Mouse (Mus musculus): ENCODE measurements around the gene Zdhhc11.

Zdhhc11 gene

DNA sequence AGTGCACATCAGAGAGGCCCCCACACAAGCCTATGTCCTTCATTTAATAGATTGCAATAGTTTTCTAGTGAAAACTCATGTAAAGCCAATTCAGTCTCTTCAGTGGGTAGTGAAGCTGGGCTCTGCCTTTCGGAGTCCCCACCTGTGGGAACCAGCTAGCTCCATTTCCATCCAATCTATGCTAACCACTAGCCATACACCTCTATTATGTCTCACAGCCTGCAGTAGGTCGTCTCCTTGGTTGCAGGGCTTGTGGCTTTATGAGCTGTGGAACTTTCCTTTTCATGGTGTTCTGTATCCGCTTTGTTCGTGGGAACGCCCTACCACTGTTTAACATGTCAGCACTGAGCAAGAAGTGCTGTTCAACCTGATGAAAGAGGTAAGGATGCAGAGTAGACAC is at the start of gene Zdhhc11:
Zdhhc11 (plus strand) TSS at position 301 of the 400 bp plus-strand sequence.
- DNase-seq (ENCODE audit: low spot score in 2 of 2): no peak

DNA sequence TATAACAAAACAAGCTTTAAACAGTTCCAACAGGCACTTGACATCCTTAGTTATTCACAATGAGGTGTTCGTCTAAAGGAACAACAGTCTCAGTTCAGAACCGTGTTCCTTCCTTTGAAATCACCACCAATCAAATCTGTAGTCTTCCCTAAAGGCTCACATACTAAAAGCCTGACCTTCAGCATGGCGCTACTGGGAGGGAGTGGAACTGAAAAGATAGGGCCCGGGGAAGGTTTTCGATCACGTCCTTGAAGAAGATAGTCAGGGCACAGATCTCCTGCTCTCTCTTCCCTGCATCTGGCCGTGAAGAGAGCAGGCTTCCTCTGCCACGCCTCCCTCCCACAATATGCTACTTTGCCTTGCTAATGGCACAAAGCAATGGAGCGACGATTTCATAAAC is 31.4 kb upstream of the Zdhhc11 start:
- no peak for DNase-seq (ENCODE audit: low spot score in 2 of 2)

DNA sequence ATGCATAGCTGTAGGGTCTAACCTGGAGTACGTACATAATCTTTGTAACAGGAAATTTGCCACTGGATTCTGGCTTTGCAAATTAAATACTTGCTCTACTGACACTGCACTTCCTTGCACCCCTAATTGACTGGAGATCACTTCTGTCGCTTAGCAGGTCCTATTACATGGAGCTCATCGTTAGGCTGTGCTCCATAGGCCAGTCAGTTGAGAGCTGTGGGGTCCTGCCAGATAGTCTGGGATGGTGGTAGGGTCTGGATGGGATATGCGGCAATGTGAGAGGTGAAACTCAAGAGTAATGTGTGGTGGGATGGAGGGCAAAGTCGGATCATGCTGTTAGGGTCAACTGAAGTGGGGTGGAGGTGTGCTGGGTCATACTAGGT is 26.7 kb upstream of the Zdhhc11 start:
- DNase-seq (ENCODE audit: low spot score in 2 of 2): no peak

DNA sequence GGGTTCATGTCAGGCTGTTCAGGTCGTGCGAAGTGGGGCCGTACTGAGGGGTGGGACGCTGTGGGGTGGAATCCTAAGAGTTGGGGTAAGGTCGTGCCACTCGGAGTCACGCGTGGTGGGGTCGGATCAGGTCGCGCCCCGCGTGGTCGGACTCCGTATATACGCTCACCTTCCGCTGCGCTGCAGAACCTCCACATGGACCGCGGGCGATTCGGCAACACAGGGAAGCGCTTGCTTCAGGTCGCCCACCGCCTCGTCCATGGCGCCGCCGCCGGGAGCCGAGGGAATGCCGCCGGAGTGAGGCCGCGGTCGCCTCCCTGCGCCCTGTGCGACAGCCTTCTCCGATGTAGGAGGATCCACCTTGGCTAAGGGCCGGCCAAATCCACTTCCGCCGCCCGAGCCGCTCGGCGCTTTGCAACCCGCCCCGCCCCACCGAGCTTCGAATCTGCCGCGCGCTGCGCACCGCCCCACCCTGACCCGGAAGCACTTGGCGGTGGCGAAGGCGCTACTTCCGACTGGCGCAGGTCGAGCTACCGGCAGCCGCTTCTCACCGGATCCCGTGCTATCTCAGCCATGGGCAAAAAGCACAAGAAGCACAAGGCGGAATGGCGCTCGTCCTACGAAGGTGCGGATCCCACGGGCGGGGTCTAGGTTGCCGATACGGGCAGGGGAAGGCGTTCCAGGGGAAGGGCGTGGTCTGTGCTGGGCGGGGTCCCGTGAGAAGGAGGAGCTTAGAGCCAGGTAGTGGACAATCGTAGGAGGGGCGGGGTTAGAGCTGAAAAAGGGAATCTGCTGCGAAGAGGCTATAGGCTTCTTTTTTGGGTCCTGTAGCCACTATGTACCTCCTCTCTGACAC is 26.1 kb upstream of the Zdhhc11 start, which contains the start of the genes Trip13 and Brd9:
Trip13 (minus strand) TSS at position 464 of the 856 bp plus-strand sequence.
Brd9 (plus strand) TSS at position 491 of the 856 bp plus-strand sequence.
- peak; percentile 90 to 94 for DNase-seq (ENCODE audit: low spot score in 2 of 2)

DNA sequence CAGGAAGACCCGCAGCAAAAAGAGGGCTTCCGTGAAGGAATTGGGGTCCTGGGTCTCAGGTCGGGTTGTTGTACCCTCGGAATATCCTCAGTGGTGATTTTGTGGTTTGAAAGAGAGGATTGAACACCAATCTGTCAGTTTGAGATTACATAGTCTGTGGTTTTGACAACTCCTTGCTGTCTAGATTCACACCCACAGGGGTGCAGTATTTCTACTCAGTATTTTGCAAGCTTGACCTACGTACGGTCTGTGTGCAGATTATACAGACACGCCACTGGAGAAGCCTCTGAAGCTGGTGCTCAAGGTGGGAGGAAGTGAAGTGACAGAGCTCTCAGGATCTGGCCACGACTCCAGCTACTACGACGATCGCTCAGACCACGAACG is 25.5 kb upstream of the Zdhhc11 start:
- no peak for DNase-seq (ENCODE audit: low spot score in 2 of 2)

DNA sequence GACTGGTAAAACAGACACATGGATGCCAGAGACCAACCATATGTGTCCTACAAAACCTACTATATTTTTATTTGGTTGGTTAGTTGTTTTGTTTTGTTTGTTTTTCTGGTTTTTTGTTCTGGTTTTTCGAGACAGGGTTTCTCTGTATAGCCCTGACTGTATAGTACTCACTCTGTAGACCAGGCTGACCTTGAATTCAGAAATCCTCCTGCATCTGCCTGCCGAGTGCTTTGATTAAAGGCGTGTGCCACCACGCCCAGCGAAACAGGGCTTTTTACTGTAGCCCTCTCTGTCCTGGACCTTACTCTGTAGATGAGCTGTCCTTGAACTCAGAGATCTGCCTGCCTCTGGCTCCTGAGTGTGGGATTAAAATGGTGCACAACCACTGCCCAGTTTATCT is 24.6 kb upstream of the Zdhhc11 start:
- no peak for DNase-seq (ENCODE audit: low spot score in 2 of 2)

DNA sequence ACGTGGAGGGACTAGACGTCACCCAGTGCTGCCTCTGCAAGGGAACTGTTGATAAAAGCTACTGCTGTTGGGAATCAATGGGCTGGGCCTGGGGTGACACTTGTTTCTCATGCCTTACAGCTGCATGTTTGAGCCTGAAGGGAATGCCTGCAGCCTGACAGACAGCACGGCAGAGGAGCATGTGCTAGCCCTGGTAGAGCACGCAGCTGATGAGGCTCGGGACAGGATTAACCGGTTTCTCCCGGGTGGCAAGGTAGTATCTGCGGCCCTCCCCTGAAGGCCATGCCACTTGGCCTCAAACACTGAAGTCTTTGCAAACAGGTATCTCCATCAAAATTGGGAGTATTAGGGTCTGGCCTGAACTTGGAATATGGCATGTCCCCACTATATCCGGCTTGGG is 19.0 kb upstream of the Zdhhc11 start:
- no peak for DNase-seq (ENCODE audit: low spot score in 2 of 2)

DNA sequence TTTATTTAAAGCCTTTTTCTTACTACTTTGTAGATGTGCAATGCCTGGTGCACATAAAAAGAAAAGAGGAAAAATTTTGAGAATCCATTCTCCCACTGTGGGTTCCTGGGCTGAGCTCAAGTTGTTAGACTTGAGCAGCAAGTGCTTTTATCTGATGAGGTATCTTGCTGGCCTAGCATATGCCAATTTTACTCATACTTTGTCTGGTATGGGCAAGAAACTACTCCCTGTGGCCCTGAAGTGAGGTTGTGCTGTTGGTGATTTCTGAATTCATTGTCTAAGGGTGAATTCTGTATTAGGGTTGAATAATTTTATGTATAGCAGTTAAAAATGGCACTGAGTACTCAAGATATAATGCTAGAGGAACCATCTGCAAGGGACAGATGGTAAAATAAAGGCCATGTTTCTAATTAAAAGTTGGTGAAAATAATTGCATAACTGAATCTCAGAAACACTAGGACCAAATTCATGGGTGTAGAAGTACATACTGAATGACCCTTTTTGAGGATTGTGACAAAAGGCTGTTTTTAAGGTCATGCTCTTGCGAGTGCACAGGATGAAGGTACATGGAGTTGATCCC is 10.0 kb upstream of the Zdhhc11 start:
- DNase-seq (ENCODE audit: low spot score in 2 of 2): no peak

DNA sequence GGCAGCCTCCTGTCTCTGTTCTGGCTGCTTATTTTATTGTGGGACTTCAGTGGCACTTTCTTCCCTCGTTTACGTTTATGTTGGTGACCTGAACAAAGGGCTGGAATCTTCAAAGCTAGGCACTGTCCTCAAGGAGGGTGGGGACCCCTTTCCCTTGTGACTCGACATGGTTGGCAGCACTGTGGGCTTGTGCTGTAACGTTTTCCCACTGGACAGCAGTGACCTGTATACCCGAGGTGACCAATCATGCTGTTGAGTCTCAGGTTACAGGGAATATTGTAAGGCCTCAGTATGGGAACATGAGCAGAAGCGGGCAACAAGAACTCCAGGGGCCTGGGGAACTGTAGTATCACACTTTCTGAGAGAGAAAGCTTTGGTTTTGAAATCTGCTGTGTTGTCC is 9.0 kb upstream of the Zdhhc11 start:
- no peak for DNase-seq (ENCODE audit: low spot score in 2 of 2)

DNA sequence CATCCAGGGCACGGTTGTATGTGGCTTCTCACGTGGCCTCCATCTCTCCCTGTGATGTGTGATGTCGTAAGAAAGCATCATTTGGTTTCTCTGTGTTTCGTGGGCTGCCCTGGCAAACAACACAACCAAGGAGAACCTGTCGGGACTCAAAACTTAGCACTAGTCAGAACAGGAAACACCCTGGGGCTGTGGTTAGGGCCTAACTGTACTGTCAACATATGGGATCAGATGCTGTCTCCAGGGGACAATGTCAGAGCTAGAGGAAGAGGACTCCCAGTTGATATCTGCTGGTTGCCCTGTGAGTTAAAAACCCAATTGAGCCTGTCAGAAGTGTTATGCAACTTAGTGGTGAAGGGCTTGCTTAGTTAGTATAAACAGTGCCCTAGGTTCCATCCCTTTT is 8.1 kb upstream of the Zdhhc11 start:
- no peak for DNase-seq (ENCODE audit: low spot score in 2 of 2)

DNA sequence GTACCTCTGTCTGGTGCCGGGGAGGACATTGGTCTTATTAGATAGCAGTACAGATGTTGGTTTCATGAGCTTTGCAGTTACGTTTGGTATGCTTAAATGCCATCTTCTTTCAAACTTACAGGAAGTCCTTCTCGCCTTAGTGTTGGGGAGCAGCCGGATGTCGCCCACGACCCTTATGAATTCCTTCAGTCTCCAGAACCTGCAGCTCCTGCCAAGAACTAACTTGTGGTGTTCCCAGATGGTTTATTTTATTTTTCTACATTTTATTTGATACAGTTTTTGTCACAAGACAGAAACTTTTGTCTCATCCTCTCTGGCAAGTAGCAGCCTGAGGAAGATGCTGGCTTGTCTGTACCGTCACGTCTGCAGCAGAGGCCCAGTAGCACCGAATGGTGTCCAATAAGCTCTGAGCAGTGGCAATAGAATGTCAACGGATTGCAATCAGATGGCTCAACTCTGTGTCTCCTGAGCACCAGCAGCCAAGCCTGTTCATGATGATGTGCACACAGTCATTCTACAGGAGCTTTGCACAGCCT is 3.5 kb upstream of the Zdhhc11 start:
- DNase-seq (ENCODE audit: low spot score in 2 of 2): no peak

DNA sequence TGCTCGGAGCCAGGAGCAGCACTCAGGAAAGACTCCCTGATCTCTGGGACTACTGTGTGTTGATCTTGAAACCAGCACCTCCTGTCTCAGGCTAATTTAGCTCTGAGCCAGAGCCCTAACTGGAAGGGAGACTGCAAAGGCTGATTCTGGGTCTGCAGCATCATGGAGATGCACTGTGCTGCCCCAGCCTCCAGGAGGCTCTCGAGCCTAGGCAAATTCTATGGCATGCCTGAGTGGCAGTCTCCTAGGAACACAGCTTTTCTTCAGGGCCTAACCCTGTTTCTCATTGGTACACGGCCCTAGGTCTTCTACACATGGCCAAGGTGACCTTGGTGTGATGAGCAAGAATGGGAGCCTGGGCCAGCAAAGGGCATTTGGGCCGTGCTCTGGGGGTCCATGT is 2.5 kb upstream of the Zdhhc11 start:
- DNase-seq (ENCODE audit: low spot score in 2 of 2): no peak

DNA sequence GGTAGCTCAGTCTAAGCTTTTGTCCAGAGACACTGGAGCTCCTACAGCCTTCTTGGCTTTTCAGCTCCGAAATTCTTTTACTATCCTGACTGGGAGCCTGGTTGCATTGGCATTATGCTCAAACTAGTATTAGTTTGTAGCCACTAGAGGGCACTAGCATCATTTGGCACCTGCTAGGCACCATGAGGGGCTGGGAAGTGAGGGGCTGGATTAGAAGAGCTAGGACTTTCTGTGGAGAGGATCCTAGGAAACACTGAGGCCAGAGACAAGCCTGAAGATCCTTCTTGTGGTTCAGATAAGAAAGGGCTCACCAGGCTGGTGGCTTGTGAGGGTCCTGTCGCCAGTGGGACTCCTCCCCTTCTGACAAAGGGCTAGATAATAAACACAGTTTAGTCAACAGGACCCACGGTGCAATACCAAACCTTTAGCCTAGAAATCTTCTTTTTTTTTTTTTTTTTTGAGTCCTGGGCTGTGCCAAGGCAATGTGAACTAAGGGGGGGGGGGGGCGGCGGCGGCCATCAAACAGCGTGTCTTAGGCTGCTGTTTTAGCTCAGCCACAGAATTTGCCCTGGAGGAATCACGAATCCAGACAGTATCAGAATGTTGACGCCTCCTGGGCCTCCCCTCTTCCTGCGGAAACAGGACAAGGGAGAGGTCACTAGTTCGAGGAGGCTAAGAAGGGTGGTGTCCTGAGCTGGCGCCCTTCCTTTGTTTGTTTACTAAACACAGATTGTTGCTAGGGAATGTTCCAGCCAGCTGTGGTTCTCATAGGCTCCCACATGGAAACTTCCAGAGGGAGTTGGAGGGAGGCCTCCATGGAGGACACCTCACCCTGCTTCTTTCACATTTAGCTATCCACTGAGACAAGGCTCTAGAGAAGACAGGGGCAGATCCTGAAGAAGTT is 7.1 kb downstream of the Zdhhc11 start:
- DNase-seq (ENCODE audit: low spot score in 2 of 2): peak in 1 of 2 experiments; percentile 63

DNA sequence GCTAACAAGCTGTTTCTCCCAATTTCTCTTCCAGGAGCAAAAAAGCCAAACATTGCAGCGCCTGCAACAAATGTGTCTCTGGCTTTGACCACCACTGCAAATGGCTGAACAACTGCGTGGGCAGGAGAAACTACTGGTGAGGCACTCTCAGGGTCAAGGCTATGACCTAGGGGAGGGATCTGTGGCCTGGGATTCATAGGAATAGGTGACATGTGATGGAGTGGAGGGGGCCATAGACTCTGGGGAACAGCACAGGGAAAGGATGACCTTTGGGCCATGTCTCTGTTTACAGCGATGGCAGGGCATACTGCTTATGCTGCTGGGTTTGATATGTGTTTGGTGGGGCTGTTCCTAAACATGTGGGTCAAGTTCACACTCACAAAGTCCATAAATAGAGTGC is 10.9 kb downstream of the Zdhhc11 start:
- DNase-seq (ENCODE audit: low spot score in 2 of 2): no peak

DNA sequence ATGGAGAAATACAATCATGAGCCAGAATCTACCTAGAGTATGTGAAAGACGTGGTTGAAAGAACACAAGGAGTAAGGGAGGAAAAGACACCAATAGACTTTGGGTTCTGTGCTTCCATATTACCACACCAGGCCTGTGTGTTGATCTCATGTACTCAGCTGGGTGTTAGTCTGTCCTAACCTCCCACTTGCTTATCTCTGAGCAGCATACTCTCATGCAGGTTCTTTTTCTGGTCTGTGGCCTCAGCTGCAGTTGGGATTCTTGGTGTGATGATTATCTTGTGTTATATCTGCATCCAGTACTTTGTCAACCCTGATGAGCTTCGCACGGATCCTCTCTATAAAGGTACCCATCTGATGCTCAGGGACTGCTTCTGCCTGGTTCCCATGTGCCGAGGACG is 13.3 kb downstream of the Zdhhc11 start:
- DNase-seq (ENCODE audit: low spot score in 2 of 2): no peak

DNA sequence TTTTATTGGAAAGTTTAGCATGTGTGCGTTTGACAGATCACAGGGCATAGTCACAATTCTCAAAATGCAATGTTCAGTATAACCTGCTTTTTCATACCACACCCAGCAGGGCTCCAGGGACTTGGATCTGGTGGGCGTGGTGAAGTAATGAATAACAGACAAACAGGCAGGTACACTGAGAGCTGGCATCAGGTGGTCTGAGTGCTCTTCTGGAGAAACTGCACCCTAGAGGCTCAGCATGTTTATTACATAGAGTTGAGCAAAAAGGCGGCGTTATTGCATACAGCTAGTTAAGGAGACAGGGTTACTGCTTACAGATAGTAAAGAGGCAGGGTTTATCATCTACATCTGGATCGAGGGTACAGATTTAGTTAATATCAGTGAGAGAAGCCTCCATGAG is 26.7 kb downstream of the Zdhhc11 start:
- no peak for DNase-seq (ENCODE audit: low spot score in 2 of 2)

DNA sequence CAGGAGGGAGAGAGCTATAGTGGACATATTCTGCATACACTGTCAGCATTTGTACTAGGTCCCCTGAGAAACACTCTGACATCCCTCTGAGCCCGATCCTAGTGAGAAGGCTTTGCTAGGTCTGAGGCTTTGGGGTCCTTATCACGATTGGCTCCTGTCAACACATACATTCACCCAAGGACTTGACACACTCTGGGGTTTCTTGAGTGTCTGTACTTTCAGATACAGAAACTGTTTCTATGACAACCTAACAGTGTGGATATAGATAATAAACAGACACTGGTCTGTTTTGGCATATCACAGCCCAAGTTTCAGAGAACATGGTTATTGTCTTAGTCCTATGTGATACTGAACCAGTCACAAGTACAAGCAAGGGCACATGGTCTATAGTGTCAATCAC is 27.1 kb downstream of the Zdhhc11 start:
- no peak for DNase-seq (ENCODE audit: low spot score in 2 of 2)

DNA sequence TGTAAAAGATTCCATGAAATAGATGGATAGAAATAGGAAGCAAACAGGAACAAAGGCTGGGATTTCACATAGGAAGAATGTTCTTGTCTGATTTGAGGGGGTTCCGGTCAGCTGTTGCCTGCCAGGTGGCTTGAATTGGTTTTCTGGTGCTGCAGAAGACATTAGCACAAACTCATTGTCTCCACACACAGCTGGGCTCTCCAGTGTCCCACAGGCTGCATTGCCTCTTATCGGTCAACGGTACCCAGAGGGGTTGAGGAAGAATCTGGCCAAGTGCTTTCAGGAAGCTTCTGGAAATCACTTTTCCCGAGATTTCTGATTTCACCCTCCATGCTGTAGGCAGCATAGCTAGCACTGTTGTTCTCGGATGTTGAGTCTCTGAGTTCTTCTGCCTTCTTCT is 27.6 kb downstream of the Zdhhc11 start:
- no peak for DNase-seq (ENCODE audit: low spot score in 2 of 2)

DNA sequence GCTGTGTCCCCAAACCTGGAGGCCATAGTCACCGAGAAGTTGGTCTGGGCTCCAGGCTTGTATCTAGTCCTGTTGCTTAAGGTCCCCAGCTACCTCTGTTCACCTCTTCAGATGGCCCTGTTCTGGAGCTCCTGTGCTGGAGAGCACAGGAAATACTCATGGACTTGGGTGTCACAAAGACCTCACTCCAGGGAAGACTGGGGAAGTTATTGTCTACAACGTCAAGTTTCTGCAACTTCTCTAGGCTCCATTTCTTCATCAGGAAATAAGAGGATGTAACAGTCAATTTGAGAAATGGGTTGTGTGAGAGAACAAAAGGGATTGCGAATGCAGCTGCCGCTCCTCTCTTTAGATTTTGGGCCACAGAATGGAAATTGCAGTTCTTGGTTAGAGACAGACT is 32.8 kb downstream of the Zdhhc11 start:
- DNase-seq (ENCODE audit: low spot score in 2 of 2): no peak

DNA sequence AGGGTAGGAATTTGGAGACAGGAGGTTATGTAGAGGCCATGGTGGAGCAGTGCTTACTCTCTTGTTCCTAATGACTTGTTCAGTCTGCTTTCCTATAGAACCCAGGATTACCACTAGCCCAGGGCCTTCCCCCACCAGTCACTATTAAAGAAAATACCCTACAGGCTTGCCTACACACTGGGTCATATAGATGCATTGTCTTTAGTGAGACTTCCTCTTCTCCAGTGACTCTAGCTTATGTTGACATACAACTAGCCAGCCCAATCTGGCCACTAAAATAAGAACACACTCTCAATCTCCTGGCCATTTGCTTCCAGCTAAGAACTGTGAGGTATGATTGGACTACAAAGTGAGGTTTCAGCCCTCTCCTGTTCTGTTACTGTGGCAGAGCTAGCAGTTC is 36.9 kb downstream of the Zdhhc11 start:
- no peak for DNase-seq (ENCODE audit: low spot score in 2 of 2)

DNA sequence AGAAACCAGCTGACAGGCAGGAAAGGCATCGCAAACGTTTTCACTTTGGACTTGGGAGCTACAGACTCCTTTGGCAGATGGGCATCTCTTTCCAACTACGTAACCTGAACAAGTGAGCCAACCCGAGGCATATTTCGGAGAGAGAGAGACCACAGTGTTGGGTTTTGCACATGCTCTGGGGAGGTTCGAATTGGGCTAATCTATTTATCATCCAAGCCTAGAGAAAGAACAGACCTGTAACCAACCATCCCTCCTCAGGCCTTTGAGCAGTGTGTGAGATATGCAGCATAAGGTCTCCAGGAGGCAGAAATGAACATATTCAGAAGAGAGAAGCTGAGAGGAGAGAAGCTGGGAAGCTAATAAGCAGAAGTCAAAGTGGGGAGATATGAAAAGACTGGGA is 37.3 kb downstream of the Zdhhc11 start:
- no peak for DNase-seq (ENCODE audit: low spot score in 2 of 2)

DNA sequence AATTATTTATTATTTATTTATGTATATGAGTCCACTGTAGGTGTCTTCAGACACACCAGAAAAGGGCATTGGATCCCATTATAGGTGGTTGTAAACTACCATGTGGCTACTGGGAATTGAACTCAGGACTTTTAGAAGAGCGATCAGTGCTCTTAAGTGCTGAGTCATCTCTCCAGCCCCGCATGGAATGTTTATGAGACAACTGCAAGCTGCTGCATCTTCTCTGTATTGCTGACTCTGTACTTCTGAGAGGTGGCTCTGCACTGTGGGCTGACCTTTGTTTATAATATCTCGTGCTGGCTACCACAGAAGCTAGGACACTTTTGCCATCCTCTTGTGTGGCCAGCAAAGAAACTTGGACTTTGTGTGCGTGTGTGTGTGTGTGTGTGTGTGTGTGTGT is 37.8 kb downstream of the Zdhhc11 start:
- DNase-seq (ENCODE audit: low spot score in 2 of 2): no peak

All from cerebellum, postnatal 4 days (tissue).